Mouse (Mus musculus): ENCODE data around the gene Cox18.
"Not testable (repeated sequence)": the region's sequence is repeated elsewhere in the genome, so short reads cannot be mapped to it uniquely, and the experiment has no call there.

The Cox18 gene

DNA sequence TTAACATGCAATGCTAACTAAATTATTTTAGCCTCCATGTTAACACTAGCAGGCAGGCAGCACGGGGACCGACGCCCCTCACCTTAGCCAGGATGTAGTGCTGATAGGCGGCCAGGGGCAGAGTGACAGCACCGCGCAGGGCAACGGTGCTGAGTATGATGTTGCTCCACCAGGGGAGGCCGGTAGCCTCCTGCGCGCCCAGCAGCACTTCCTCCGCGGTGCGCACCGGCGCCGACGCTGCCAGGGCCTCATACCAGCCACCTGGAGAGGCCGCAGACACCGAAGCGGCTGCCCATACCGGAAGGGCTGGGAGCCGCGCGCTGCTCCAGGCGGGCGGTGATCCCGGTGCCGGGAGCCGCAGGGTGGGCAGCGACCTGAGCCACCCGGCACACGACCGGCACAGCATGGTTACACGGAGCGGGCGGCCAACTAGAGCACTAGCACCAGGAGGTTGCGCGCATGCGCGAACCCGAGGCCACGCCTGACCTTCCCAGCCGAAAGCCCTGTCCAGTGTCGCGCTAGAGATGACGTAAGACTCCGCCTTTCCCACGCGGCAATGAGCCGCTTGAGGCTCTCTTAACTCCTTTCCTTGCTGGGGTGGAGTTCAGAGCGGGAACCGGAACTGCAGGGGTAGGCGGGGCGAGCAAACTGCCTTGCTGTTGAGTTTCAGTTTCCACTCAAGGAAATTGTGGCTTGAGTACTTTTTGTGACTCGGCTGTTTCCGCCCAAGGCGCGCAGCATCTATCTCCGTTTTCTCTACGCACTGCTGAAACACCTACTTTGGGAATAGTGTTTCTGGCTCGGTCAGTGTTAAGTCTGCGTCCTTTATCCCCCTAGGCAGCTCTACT lies at the start of gene Cox18:
Cox18 (minus strand) TSS at position 468 of the 848 bp plus-strand sequence.
- peak; percentile 100 for DNase-seq (ENCODE audit: low read depth, low spot score)

DNA sequence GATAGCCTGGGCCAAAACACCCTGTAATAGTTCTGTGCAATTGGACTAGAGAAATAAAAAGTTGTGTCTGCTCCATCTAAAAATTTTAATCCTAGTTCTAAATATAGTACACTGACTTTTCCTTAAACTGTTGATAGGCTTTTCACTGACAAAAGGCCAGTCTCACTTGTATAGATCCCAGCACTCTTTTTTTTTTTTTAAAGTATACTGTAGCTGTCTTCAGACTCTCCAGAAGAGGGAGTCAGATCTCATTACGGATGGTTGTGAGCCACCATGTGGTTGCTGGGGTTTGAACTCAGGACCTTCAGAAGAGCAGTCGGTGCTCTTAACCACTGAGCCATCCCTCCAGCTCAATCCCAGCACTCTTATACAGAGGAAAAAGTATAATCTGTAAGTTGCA lies 38.4 kb upstream of the Cox18 start:
- DNase-seq (ENCODE audit: low read depth, low spot score): not testable (repeated sequence)

DNA sequence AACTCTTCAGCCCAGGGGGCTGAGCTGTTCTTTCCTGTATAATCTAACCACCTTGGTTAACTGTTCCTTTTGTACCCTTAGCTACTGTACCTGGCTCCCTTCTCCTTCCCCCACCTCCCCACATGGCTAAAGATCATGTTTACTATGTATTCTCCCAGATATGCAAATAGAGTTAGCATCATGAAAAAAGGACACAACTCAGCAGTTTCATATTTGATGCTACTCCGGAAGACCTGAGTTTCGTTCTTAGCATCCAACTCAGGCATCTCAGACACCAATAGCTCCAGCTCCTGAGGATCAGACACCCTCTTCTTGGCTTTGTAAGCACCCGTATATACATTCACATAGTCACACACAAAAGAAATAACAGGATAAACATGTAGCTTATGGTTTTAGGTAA lies 33.2 kb upstream of the Cox18 start:
- no peak for DNase-seq (ENCODE audit: low read depth, low spot score)

DNA sequence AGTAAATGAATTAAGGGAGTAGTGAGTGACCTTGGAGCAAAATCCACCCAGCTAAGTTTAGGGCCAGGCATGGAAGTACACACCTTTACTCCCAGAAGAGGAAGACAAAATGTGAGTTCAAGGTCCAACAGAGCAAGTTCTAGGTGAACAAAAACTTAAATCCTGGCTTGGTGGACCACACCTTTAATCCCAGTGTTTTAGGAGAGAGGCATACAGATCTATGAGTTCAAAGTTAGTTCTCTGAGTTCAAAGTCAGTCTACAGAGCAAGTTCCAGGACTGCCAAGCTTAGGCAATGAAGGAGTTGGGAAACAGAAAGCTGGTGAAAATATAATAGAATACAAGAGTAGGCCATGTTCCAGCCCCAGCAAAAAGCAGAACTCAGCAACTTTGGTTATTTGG lies 23.7 kb upstream of the Cox18 start:
- DNase-seq (ENCODE audit: low read depth, low spot score): peak; percentile 60

DNA sequence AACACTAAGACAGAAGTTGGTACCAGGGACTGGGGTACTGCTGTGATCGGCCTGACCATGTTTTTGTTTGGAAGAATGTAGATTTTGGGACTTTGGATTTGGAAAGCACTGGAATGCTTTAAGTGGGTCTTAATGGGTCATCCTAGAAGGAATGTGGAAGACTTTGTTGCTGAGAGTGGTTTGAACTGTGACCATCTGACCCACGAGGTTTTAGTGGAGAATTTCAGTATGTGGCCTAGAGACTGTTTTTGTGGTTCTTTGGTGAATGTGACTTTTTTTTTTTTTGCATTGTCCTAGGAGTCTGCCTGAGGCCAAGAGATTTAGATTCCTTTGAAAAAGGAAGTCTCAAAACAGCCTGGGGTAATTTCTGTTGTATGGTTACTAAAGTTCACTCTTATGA lies 23.2 kb upstream of the Cox18 start:
- DNase-seq (ENCODE audit: low read depth, low spot score): peak; percentile 88

DNA sequence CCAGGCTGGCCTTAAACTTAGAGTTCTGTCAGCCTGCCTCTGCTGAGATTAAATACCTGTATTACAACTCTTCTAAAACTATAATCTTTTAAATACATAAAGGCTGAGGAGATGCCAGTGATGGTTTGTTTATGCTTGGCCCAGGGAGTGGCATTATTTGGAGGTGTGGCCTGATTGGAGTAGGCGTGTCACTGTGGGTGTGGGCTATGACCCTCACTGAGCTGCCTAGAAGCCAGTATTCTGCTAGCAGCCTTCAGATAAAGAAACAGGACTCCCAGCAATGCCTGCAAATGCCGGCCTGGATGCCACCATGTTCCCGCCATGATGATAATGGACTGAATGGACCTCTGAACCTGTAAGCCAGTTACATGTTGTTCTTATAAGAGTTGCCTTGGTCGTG lies 22.8 kb upstream of the Cox18 start:
- DNase-seq (ENCODE audit: low read depth, low spot score): peak; percentile 88

DNA sequence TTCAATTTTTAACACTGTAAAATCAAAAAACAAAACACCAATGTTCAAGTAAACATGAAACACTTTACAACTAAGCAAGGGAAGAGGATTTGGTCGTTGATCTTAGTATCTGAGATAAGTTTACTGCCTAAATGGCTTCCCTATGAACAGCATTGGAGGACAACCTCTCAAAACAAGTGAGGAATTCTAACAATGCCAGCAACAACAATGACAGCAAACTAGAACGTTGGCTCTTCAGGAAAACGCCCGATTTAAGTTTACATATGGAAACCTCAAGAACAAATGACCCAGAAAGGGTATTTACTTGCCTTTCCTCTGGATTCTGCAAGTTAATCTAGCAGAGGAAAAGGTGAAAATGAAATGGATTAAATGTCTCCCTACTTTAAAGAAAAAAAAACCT lies 21.6 kb upstream of the Cox18 start:
- peak; percentile 84 for DNase-seq (ENCODE audit: low read depth, low spot score)

DNA sequence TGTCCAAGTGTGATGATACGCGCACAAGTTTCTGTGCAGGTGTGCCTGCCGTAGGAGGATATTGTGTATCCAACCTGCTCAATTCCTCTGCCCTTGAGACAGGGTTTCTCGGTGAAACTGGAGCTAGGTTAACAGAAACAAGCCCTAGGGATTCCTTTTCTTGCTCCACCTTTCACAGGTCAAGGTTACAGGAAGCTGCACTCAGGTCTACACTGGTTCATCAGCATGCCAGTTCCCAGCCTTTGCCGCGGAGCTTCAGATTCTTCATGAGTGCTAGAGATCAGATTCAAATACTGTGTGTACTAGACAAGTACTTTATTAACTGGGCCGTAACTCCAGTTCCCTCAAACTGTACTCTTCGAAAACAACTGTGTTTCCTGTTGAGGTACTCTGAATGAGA lies 11.4 kb upstream of the Cox18 start:
- DNase-seq (ENCODE audit: low read depth, low spot score): peak; percentile 88

DNA sequence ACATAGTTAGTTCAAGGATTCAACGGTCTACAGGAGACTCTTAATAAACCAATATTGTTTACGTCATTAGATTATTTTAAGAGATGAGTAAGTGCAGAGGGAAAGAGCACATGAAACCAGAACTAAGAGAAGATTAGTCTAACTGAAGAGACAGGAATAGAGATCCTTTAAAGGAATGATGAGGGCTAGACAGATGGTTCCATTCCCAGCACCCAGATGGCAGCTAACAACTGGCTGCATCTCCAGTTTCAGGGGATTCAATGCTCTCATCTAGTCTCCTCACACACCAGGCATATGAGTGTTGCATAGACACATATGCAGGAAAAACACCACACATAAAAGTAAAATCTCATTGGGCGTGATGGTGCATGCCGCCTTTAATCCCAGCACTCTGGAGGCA lies 9.5 kb upstream of the Cox18 start:
- DNase-seq (ENCODE audit: low read depth, low spot score): no peak

DNA sequence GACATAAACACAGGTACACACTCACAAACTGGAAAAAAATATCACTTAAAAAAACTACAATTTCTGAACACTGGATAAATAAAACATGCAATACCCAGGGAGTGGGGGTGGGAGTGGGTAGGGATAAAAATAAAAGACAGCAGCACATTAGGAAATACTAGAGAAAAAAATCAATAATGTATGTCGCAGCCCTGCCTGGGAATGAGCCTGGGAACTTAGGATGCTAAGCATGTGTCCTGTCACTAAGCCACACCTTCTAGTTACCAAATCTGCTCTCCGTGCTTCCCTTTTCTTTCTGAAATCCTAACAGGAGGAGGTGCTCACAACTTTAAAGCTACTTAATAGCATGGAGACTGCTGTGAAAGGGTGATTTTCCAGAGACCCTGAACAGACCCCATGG lies 6.0 kb upstream of the Cox18 start:
- no peak for DNase-seq (ENCODE audit: low read depth, low spot score)

DNA sequence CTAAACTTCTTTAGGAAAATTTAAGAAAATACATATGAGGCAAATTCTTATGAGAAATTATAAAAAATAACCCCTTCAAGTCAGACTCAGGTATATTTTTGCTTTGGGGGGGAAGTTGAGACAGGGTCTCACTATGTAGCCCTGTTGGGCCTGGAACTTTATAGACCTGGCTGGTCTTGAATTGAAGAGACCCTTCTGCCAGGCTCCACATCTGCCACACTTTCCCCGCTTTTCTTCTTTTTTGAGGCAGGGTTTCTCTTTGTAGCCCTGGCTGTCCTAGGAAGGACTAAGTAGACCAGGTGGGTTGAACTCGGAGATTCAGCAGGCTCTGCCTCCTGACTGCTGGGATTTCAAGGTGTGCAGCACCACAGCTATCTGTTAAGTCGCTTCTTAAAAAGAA lies 2.9 kb upstream of the Cox18 start:
- DNase-seq (ENCODE audit: low read depth, low spot score): no peak

DNA sequence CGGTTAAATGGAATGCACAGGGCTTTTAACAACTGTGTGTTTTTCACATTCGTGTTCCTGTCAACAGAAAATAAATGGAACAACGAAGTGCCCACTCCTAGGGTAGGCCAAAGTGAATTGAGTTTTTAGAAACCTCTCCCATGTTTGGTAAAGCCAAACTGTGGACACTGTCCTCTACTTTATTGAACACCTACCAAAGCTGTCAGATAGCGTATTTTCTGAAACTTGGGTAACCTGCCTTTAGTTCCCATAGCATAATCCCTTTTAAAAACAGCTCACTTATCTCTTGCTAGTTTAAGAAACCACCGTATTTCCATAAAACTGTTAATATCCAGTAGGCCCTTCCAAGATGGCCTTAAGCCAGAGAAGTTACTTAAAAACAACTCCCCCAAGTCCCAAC lies 929 bp upstream of the Cox18 start:
- no peak for DNase-seq (ENCODE audit: low read depth, low spot score)

DNA sequence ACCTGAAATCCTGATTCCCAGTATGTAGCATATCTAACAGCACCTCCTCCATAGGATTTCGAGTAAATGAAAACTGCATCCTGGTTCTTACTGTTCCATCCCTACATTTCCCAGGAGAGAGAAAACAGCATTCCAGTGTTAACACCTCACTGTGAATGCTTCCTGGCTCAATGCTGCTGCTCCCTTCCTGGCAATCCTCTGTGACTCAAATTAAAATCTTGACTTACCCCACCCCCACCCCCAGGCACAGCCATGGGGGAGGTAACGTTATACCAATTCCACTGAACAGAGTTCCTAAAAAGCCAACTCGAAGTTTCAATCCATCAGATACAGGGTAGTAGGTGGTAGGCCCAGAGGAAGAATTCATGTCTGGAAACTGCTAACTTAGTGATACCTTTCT lies 864 bp downstream of the Cox18 start:
- peak; percentile 26 for DNase-seq (ENCODE audit: low read depth, low spot score)

DNA sequence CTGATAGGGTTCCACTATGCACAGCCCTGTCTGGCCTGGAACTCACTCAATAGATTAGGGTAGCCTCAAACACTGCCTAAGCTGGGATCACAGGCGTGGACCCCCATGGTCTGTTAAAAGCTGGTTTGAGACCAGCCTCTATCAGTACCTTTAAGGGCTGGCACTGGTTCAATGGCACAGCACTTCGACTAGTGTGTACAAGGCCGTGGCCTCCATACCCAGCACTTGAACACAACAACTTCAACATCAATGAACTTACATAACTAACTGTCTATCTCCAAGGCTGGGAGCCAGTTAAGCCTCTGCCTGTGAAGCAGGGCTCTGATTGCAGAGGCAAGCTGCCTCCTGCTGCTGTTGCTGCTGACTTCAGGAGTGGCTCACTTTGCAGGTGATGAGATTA lies 6.0 kb downstream of the Cox18 start:
- DNase-seq (ENCODE audit: low read depth, low spot score): no peak

DNA sequence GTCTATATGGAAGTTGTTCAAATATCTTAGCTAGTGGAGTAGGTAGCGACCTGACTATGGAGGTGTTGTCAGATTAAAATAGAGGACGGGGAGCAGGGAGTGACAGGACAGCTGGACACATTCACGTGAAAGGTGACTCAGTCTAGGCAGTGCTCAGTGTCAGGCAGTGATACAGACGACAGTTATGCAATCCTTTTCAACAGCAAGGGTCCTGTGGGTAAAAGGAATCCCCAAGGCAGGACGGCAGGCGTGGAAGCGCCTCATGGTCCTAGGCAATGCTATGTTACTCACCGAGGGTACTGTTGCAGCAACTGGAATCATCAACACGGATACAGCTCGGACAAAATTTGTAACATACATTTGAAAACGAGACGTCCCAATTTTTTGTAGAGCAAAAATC lies 6.6 kb downstream of the Cox18 start:
- no peak for DNase-seq (ENCODE audit: low read depth, low spot score)

DNA sequence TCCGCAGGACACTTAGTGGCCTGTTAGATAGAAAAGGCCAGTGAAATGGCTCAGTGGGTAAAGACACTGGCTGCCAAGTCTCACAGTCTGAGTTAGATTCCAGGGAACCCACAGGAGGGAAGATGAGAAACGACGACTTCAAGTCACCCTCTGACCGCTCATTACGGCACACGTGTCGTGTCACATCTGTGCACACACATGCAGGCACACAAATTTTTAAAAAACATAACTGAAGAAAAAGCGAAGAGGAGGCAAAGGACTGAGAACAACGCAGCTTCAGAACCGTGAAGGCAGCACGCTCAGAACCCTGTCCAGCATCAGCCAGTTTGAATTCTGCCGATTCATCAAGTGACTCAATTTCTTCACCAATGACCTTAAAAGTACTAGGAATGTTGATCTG lies 10.4 kb downstream of the Cox18 start:
- DNase-seq (ENCODE audit: low read depth, low spot score): no peak

DNA sequence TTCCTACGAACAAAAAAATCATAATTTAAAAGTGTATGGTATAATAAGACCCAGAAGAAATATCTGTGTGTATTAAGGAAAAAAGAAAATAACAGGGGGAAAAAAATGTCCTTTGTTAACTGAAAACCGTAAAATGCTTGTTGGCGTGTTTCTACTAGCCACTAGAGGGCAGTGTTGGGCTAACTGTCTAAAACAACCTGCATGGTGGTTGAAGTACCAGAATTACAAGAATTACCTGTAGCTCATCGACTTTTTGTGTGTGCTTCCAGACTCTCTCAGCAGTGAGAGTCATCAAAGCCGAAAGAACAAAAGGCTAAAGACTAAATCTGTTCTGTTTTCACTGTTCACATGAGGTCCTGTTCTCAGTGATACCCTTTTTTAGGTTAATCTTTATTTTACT lies 20.6 kb downstream of the Cox18 start:
- DNase-seq (ENCODE audit: low read depth, low spot score): peak; percentile 77

DNA sequence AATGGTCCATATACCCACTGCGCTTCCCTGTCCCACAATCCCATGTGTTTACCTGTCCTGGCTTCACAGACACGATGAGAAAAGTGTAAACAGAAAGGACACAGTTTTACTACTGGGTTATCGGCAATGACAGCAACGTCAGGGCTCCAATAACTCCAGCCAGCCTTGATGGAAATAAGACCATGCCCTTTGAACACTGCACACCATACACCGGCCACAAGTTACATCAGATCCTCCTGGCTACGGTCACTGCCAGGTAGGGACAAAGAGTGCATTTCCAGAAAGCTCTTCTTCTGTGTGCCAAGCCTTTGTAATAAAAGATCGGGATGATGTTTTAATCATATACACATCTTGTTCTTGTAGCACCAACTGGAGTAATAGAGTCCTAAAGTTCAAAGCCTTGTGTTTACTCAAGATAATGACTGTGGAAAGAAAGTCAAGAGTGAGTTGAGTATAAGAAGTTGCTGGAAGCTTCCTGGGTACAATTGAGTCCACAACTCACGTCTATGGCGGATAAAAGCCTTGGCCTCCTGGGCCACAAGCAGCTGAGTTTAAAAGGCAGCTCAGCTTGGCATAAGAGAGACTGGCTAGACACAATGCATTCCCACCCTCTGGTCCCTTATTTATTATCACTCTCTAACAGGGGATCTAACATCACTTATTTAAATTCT lies 21.2 kb downstream of the Cox18 start:
- no peak for DNase-seq (ENCODE audit: low read depth, low spot score)

DNA sequence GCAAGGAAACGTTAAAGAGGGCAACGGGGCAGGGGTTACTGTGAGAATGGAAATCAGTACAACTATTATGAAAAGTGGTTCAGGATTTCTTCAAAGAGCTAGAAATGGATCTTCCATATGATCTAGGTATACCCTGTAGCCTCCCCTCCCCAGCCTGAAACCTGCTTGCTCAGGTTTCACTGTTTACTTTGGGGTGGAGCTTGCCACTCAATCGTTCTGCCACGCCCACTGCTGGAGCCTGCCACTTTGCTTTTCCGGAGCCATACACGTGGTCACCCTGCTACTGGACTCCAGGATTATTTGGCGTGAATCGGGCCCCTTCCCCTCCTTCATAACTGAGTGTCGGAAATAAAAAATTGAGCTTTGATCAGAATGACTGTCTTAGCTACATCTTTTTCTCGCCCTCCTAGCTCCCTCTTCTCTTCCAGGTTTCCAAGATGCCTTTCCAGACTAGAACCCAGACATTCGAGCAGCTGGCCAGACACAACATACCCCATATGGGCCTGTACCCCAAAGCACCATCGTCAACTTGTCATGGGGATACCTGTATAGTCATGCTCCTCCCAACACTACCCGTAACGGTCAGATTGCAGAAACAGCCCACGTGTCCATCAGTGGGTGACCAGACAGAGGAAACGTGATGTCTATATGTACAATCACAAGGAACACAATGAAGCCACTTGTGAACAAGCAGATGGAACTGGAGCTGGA lies 23.7 kb downstream of the Cox18 start:
- DNase-seq (ENCODE audit: low read depth, low spot score): no peak

DNA sequence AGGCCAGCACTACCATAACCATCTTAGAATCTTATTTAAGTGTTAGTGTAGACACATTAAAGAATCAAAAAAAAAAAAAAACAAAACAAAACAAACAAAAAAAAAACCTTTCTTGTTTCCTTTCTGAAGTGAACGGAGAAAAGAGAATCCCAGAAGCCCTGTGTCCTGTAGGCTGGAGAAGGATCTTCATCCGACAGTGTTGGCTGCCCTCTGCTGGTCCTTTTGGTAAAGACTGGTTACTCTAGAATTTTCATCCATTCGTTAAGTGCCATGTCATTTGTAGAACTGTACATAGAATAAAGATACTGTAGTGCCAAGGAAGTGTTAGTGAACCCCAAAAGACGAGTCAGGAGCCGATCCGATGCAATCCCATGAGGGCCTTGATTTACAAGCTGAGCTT lies 29.0 kb downstream of the Cox18 start:
- peak; percentile 70 for DNase-seq (ENCODE audit: low read depth, low spot score)

DNA sequence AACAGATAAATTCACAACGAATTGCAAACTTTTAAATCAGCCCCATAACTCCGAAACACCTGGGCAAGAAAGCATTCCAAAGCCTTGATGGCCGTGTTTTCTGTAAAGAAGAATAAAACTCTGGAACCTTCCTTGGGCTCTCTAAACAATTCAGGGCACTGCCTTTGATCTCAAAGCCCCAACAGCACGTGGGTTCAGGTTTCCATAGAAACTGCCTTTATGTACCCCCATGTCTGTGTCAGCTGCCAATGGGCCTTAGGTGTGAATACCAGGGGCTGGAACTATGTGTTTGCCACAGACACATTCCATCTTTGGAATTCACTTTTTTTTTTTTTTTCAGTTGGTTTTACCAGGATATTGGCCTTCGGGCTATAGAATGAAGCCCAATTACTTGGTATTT lies 41.0 kb downstream of the Cox18 start:
- no peak for DNase-seq (ENCODE audit: low read depth, low spot score)

DNA sequence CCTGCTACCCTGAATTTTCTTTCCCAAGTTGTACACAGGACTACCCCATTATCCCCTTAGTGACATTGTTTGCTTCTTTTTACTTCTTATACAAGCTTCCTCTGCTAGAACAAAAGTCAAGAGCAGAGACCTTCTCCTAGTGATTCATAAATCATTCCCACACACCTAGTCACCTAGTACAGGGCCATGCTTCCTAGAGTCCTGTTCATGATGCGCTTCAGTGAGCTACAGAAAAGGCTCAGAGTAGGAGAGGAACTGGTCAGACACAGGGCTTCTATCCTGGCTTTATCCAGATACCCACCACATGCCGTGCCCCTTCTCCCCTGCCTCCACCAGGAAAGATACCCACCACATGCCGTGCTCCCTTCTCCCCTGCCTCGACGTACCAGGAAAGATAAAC lies 44.7 kb downstream of the Cox18 start:
- DNase-seq (ENCODE audit: low read depth, low spot score): no peak

DNA sequence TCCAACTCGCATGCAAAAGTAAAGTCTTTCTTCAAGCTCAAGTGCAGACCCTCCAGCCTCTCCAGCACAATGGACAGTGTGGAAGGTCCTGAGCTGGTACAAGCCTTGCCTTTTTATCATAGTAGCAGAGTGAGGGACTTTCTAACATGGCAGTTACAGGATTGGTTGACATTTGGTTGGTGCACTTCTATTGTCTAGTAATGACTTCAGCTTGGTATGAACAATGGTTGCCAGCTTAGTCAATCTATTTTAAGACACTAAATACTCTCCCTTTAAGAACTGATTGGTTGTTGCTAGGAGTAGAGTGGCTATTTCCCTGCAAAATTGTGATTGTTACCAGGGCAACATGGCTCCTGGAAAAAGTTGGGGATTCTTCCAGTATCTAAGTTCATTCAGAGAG lies 45.7 kb downstream of the Cox18 start:
- no peak for DNase-seq (ENCODE audit: low read depth, low spot score)
